Mouse (Mus musculus): Measurements from ENCODE around the gene Nova1.

- TF ChIP-seq POLR2A (IDR thresholded peaks at IDR 0.05; ENCODE audit: low read depth, low read length) (no peak), CTCF (IDR thresholded peaks at IDR 0.05; ENCODE audit: borderline replicate concordance, insufficient read depth, low read length) (no peak)
Measured at GRCm38 (mm10) chr12:46731943-46732342, 86.8 kb downstream of the Nova1 start.
